Mouse (Mus musculus): ENCODE results near the gene Hist1h2ai. TPM values are rescaled to one million over a fixed set of nuclear protein-coding genes. Genes with fewer than 3 reads are reported as not detected.
"Not testable (repeated sequence)": the region's sequence is repeated elsewhere in the genome, so short reads cannot be mapped to it uniquely, and the experiment has no call there.

The Hist1h2ai gene
- polyA plus RNA-seq, 1 experiment = 5.8 TPM

GRCm38 (mm10) chr13:21718381-21719080 is 2.3 kb downstream of the Hist1h2ai start:
- Histone ChIP-seq H3K4me1 (ENCODE audit: control insufficient read depth, insufficient read depth, low read length) (peaks cover 20% of the 10 kb centered on the region), H3K4me3 (replicated peaks; ENCODE audit: extremely low read depth, low read depth, low read length) (no peak overlapping the region)
- TF ChIP-seq CTCF (IDR thresholded peaks at IDR 0.05; ENCODE audit: insufficient read depth, low read length) = no peak
- no peak for DNase-seq
- 77% methylated on average over 4 of the region's 4 CpGs for WGBS

GRCm38 (mm10) chr13:21721107-21721756 is 5.0 kb downstream of the Hist1h2ai start:
- Histone ChIP-seq H3K4me3 (replicated peaks; ENCODE audit: extremely low read depth, low read depth, low read length) (peak overlapping the region; percentile 61), H3K4me1 (ENCODE audit: control insufficient read depth, insufficient read depth, low read length) (peaks cover 11% of the 10 kb centered on the region)
- not testable (repeated sequence) for DNase-seq
- 2% methylated on average over 24 of the region's 44 CpGs for WGBS

- not testable (repeated sequence) for H3K4me1 ChIP-seq (ENCODE audit: control insufficient read depth, insufficient read depth, low read length)
- peak; percentile 41 for DNase-seq
- TF ChIP-seq POLR2A (IDR thresholded peaks at IDR 0.05; ENCODE audit: borderline replicate concordance, extremely low read depth, low read depth, low read length) = peak; percentile 55; the same call in 1 of the 2 replicates
- peak within 1 kb of the TSS; percentile 61 for H3K4me3 ChIP-seq (replicated peaks; ENCODE audit: extremely low read depth, low read depth, low read length)
- under 1% methylated on average over 37 of the region's 37 CpGs for WGBS
Measured at GRCm38 (mm10) chr13:21721757-21722372, 5.6 kb downstream of the Hist1h2ai start, which contains the start of gene Hist1h2bm. Gene Hist1h2bm (plus strand): TSS chr13:21722044.

DNA sequence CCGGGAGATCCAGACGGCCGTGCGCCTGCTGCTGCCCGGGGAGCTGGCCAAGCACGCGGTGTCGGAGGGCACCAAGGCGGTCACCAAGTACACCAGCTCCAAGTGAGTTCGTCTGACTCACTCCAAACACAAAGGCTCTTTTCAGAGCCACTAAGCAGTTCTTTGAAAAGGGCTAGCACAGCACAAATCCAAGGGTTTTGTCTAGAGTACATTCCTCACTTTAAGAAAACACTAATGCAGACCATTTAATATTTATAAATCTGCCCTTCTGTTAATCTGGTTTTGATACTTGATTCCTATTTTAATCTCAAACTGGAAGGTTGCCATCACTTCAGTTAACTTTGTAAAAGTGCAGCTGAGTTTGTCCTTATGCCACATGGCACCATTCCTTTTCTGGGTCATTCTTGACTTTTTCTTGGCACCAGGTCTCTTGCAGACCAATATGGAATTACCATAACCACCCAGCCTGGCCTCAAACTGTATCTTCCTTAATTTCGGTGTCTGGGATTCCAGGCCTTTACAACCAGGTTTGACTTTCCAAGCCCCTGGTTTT is 6.2 kb downstream of the Hist1h2ai start:
- no peak overlapping the region for H3K4me3 ChIP-seq (replicated peaks; ENCODE audit: extremely low read depth, low read depth, low read length)
- TF ChIP-seq POLR2A (IDR thresholded peaks at IDR 0.05; ENCODE audit: borderline replicate concordance, extremely low read depth, low read depth, low read length) (no peak), CTCF (IDR thresholded peaks at IDR 0.05; ENCODE audit: insufficient read depth, low read length) (no peak)
- 5% methylated on average over 11 of the region's 11 CpGs for WGBS
- H3K4me1 ChIP-seq (ENCODE audit: control insufficient read depth, insufficient read depth, low read length) = peaks cover 7% of the 10 kb centered on the region
- DNase-seq = no peak

DNA sequence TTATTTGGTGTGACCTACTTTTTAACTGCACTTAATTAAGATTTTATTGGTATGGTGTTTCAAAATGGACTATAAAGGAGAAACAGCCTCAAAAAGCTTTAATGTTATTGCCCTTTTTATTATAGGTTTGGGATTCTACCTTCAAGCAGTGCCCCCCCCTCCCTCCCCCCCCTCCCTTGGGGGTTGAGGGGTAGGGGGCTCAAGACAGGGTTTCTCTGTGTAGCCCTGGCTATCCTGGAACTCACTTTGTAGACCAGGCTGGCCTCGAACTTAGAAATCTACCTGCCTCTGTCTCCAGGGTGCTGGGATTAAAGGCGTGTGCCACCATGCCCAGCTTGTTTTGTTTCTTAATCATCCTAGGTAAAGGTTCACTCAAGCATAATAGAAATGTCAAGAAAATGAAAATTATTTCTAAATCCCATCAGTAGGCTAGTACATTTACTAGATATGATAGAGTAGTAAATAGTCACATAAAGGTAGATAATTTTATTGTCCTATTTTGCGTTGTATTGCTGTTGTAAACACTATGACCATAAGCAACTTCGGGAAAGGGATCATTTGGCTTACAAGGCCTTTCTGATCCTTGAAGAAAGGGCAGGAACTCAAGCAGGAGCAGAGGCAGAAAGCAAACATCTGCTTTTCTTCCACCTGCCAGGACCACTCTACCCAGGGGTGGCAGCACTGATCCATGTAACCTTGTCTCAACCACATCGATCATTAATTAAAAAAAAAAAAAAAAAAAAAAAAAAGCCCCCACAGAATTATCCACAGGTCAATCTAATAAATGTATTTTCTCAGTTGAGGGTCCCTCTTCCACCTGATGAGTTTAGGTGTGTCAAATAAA is 7.0 kb downstream of the Hist1h2ai start:
- DNase-seq = no peak
- Histone ChIP-seq H3K4me3 (replicated peaks; ENCODE audit: extremely low read depth, low read depth, low read length) (no peak overlapping the region), H3K4me1 (ENCODE audit: control insufficient read depth, insufficient read depth, low read length) (peaks cover 5% of the 10 kb centered on the region)
- TF ChIP-seq CTCF (IDR thresholded peaks at IDR 0.05; ENCODE audit: insufficient read depth, low read length) (no peak), POLR2A (IDR thresholded peaks at IDR 0.05; ENCODE audit: borderline replicate concordance, extremely low read depth, low read depth, low read length) (no peak)
- WGBS = 47% methylated on average over 5 of the region's 5 CpGs

GRCm38 (mm10) chr13:21727948-21728572 is 11.8 kb downstream of the Hist1h2ai start:
- 57% methylated on average over 11 of the region's 11 CpGs for WGBS
- TF ChIP-seq POLR2A (IDR thresholded peaks at IDR 0.05; ENCODE audit: borderline replicate concordance, extremely low read depth, low read depth, low read length) (no peak), CTCF (IDR thresholded peaks at IDR 0.05; ENCODE audit: insufficient read depth, low read length) (no peak)
- no peaks in the 10 kb centered on the region for H3K4me1 ChIP-seq (ENCODE audit: control insufficient read depth, insufficient read depth, low read length)
- no peak overlapping the region for H3K4me3 ChIP-seq (replicated peaks; ENCODE audit: extremely low read depth, low read depth, low read length)
- no peak for DNase-seq

- 65% methylated on average over 1 of the region's 1 CpGs for WGBS
- no peak for TF ChIP-seq CTCF (IDR thresholded peaks at IDR 0.05; ENCODE audit: insufficient read depth, low read length)
- TF ChIP-seq POLR2A (IDR thresholded peaks at IDR 0.05; ENCODE audit: borderline replicate concordance, extremely low read depth, low read depth, low read length) = no peak
- H3K4me1 ChIP-seq (ENCODE audit: control insufficient read depth, insufficient read depth, low read length) = no peaks in the 10 kb centered on the region
- no peak overlapping the region for H3K4me3 ChIP-seq (replicated peaks; ENCODE audit: extremely low read depth, low read depth, low read length)
- no peak for DNase-seq
Measured at GRCm38 (mm10) chr13:21729544-21729943, 13.3 kb downstream of the Hist1h2ai start.

DNA sequence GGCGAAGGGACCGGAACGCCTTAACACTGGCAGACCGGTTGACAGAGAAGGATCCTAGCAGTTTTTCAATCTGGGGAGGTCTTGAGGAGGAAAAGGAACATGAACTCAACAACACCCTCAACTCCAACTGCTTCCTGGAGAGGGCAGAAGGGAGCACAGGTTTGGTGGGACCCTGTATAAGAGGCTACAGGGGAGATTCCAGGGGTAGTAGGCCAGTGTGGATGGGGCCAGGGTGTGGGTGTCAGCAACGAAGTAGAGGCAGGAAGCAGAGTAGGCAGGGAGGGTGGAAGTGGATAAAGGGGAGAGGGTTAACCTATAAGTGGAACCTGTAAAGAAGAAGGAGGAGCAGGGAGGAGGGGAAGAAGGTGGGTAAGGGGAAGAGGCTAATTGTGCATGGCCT is 17.2 kb downstream of the Hist1h2ai start:
- 85% methylated on average over 5 of the region's 5 CpGs for WGBS
- no peak for DNase-seq
- no peak overlapping the region for H3K4me3 ChIP-seq (replicated peaks; ENCODE audit: extremely low read depth, low read depth, low read length)
- no peaks in the 10 kb centered on the region for H3K4me1 ChIP-seq (ENCODE audit: control insufficient read depth, insufficient read depth, low read length)
- TF ChIP-seq CTCF (IDR thresholded peaks at IDR 0.05; ENCODE audit: insufficient read depth, low read length) (no peak), POLR2A (IDR thresholded peaks at IDR 0.05; ENCODE audit: borderline replicate concordance, extremely low read depth, low read depth, low read length) (no peak)

Measured in lung, adult 2 months (tissue).